Mouse (Mus musculus): ENCODE data around the gene Bicra.
A peak's percentile ranks its signal among the peaks of the same experiment; 100 is the strongest.

The Bicra gene

GRCm38 (mm10) chr7:16048164-16048564, 443 bp upstream of the Bicra start:
- peak; percentile 97 for DNase-seq (ENCODE audit: low read depth, low spot score)

DNA sequence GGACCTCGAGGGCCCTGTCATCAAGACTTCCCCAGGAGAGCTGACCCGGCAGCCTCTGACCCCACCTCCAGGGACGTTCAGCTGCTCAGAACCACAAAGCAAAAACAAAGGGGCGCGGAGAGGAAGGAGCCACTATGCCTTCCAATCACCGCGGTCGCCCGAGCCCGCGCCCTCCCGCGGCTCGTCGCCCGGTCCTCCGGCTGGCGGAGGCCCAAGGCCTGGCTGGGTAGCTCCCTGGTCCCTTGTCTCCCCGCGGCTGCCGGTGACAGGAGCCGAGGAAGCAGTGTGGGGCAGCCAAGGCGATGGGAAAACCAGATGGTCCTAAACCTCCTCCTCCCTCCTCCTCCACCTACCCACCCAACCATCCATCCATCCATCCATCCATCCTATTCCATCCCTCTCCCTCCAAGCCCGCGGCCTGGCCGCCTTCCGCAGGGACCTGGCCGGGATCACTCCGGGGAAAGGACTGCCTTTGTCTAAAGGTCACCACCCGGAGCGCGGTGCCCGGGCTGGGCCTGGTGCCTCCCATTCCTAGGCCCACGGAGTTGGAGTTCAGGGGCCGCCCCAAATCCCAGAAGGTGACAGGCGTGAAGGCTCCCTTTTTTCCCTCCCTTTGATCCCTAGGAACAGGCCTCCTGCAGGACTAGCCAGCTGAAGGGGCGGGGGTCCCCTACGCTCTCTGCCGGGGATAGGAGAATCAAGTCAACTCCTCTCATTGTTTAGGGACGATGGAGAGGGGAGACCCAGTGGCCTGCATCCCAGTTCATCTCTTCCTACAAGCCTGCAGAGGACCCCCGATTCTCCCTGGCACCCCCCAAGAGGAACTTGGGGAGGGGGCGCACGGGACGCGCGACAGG, 1.0 kb downstream of the Bicra start:
- no peak for DNase-seq (ENCODE audit: low read depth, low spot score)

DNA sequence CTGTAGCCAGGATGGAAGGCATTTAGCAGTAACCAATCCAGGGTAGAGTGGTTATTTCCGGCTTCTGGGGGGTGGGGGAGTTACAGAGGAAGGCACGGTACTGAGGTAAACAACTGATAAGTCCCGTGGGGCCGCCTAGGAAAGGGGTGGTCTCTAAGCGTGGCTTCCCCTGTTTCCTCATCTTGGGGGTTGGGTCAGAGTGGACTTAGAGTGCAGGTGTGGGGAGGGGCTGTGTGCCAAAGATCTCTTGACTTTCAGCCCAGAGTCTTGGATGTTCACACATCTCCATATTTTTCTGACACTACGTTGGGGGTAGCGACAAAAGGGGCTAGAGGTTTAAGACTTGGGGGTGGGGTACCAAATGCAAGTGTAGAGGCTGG, 1.6 kb downstream of the Bicra start:
- DNase-seq (ENCODE audit: low read depth, low spot score), result no peak

- DNase-seq (ENCODE audit: low read depth, low spot score), result no peak
These were observed 2.2 kb downstream of the Bicra start for GRCm38 (mm10) chr7:16045538-16045937.

DNA sequence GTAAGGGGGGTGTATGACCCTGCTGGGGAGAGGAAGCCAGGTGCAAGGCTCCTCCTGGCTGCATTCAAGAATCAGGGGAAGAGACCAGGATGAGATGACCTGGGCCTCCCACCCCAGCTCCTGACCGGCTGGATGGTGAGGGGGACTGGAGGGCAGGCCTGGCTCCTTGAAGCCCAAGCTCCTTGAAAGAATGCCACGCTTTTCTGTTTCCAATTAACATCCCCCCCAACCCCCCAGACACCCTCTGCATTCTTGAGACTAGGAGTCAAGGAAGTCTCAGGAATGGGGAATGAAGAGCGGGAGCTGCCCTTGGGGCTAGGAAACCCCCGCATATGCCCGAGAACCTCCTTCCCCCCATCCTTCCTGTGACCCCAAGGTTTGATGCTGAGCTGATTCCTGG, 3.2 kb downstream of the Bicra start:
- no peak for DNase-seq (ENCODE audit: low read depth, low spot score)

- no peak for DNase-seq (ENCODE audit: low read depth, low spot score)
These were observed 3.8 kb downstream of the Bicra start for GRCm38 (mm10) chr7:16043861-16044435.

GRCm38 (mm10) chr7:16042850-16043775, 4.6 kb downstream of the Bicra start:
- DNase-seq (ENCODE audit: low read depth, low spot score), result no peak

- DNase-seq (ENCODE audit: low read depth, low spot score), result no peak
These were observed 6.5 kb downstream of the Bicra start for GRCm38 (mm10) chr7:16041208-16041607.

- no peak for DNase-seq (ENCODE audit: low read depth, low spot score)
These were observed 8.4 kb downstream of the Bicra start for GRCm38 (mm10) chr7:16039363-16039762.

GRCm38 (mm10) chr7:16036972-16037371, 10.7 kb downstream of the Bicra start:
- no peak for DNase-seq (ENCODE audit: low read depth, low spot score)

DNA sequence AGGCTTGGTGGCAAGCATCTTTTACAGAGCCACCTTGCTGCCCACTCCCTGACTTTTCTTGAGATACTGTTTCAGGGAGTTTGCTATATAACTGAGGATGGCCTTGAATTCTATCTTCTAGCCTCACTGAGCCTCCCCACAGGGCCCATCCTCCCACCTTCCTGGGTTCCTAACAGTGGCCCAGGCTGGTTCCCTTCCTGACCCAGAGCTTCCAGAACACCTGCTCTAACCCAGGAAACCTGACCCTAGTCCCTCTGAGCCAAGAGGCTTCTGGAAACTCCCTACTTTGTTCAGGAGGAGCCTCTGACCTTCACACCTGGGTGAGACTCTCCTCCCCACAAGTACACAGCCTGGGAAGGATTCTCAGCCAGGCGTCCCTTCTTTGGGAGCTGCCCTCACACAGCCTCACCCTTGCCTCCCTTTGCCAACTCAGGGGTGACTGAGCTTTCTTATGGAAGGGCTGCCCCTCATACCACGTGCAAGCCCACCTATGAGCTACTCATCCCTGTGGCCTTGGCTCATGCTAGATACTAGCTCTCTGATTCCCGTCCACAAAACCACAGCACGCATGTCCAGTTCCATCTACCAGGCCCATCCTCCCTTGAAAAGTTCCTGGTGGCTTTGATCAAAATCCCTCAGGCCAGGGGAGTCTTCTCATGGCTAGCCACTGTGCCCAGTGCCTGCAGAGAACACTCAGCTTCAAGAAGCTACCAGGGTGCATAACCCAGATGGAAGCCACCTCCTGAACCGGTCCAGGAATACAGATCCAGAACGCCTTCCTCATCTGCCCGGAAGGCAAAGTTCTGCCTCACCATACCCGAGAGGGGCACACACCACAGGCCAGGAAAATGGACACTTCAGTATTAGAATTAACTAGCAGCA, 13.9 kb downstream of the Bicra start:
- DNase-seq (ENCODE audit: low read depth, low spot score), result no peak

GRCm38 (mm10) chr7:16033059-16033458, 14.7 kb downstream of the Bicra start:
- DNase-seq (ENCODE audit: low read depth, low spot score), result no peak

GRCm38 (mm10) chr7:16031072-16031471, 16.6 kb downstream of the Bicra start:
- DNase-seq (ENCODE audit: low read depth, low spot score), result no peak

DNA sequence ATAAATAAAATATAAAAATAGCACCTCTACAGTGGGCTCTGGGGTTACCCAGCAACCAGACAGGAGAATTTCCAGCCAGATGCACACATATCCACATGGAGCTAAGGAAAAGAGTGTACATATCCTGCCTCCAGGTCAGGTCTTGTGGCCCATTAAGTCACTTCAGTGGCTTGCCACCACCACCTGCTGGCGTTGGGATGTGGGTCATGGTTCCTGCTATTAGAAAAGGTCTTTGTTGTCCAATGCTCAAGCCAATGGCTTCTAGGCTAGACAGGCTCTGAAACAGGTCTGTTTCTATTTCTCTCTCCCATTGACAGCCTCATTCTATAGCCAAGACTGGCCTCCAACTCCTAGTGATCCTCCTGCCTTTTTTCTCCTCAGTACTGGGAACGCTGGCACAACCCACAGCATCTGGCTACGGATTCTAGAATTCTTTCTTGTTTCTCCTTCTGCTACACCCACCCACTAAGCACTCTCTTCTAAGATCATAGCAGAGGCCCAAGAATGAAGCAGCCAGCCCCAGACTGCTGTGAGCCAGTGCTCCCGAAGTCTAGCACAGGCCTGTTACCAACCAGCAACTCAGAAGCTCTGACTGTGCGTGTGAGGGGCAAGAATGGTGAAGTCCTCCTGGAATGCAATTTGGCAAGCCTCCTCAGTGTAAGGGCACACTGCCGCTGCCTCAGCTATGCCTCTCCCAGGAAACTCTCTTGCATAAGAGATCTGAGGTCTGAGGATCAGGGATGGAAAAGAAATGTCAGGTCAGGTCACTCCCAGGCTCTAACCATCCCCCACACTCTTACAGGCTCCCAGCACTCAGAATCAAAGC, 19.4 kb downstream of the Bicra start:
- DNase-seq (ENCODE audit: low read depth, low spot score), result no peak

DNA sequence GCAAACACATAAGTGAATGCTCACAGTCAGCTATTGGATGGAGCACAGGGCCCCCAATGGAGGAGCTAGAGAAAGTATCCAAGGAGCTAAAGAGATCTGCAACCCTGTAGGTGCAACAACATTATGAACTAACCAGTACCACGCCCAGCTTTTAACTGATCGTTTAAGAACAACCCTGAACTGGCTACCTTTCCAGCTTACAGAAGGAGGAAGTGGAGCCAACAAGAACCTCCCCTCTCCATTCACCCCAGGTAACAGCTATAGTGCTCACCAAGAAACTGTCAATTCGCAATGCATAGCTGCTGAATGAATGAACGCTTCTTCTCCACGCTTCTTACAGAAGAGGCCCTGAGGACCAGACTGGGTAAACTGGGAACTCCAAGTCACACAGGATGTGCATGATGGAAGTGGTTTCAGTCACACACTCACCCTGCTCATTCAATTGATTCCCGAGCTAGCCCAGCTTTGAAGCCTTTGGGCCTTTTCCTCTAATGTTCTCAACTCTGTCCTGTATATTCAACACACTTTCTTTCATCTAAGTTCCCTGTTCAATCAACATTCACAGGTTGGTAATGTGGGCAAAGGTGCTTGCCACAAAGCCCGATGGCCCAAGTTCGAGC, 23.0 kb downstream of the Bicra start:
- no peak for DNase-seq (ENCODE audit: low read depth, low spot score)

DNA sequence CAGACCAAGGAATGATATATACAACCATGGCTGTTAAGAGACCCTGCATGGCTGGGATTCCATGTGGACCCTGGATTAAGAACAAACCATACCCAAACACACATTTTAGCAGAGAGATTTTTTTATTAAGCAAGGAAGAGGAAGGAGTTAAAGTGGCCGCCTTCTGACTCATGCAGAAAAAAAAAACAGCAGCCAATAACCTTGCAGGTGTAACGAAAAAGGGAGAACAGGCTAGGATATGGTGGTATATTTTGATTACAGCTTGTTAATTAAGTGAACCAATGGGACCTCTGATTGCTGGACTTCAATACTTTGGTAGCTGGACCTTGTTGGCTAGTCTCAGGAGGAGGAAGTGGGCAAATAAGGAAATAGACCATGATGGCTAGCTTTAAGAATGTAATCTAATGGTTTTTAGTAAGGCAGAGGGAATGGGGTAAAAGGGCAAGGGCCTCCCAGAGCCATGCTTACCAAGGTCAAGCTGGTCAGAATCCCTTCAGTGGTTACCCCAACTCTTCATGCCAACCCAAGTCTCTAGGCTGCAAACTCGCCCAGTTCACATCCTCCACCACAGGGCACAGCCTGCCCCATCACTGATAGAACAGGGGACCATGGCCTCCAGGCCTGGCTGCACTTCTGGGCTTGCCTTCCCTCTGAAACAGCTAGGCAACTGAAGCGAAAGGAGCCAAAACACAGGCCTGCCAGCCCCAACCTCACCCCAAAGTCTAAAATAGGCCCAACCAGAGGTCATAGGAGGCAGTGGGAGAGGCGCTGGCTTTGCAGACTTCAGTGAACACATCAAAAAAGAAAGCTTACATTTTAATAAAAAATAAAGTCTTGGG, 28.2 kb downstream of the Bicra start:
- no peak for DNase-seq (ENCODE audit: low read depth, low spot score)

DNA sequence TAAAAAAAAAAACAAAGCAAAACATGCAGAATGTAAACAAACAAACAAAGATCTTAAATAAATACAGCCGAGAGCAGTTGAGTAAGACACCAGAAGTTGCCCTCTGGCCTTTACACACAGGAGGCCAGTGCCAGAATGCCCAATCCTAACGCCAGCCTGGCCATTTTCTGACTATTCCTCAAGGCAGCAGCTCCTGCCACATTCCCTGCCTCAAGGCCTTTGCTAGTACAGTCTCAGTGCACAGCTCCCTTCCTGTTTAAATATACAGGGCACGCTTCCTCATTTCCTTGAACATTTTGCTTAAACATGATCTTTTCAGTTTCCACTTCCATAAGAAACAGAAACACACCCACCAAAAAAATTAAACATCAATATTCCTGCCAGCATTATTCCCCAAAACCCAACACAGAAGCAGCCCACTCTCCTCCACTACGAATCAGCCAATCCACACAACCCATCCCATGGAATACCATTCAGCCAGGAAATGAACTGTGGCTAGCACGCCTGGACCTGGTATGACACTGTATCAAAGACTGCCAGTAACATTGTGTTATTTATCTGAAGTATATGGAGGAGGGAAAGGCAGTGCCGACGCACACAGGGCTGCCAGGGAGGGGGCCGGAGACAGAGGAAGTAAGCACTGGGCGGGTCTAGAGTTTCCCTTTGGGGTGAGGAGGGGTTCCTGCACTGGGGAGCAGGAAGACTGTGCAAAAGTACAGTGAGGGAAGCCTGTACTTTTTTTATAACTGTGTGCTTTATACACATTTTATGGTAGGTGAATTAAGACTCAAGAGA, 29.5 kb downstream of the Bicra start:
- no peak for DNase-seq (ENCODE audit: low read depth, low spot score)

DNA sequence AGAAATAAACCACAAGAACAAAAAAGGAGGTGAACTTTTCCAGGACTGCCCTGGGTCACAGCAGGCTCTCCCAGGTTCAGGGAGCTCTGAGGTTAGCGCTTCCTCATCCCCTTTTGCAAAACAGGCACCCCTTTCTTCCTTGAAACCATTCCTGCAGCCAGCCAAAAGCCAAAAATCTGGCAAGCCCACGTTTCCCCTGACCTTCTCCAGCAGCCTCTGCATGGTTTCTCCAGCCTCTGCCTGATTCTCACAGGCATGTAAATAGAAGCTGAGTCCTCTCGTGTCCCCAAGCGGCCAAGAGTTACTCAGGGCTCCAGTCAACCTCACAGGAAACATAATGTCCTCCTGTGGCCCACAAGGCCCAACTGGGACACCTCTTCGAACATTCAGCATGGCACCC, 32.3 kb downstream of the Bicra start:
- DNase-seq (ENCODE audit: low read depth, low spot score), result no peak
